Mouse (Mus musculus) liver (tissue): ENCODE data around the gene Gm10188.

Experiments
- DNase-seq: peaks from one replicate; pipeline ENCODE4 v3.0.0-alpha.2; 2020; ENCODE audit warnings: mixed read lengths

The Gm10188 gene

DNA sequence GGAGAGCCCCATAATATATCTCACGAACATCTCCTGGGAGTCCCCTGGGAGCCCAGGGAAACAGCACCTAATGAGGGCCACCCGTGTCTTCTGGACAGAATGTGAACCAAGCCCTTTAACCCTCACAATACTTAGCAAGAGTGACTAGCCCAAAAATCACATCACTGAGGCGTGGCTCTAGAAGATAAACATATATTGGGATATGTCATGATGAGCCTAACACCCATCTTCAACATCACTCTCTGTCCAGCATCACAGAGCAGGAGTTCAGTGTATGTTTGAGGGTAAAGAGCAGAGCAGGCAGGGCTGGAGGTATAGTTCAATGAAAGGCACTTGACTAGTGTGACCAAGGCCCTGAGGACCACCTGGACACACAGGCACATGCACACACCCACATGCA is at the start of gene Gm10188:
Gene Gm10188, minus strand, starts transcription at position 101 of the 400 bp plus-strand sequence.
- no peak for DNase-seq

DNA sequence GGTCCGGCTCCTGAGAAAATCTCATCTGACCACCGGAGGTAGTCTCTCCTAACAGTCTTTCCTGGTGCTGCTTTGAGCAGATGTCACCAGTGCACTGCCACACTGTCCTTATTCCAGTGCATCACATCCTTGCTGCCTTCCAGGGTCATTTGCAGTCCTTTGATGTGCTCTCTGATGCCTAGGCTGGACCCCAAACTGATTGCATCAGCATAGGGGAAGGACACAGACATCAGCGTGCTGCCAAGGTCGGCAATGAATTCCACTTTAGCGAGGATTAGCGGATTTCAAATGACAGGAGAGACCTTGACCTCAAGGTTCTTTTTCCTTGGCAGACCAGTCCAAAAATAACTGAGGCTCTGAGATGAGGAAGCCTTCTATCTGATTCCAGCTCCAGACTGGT is 47.6 kb upstream of the Gm10188 start:
- no peak for DNase-seq

DNA sequence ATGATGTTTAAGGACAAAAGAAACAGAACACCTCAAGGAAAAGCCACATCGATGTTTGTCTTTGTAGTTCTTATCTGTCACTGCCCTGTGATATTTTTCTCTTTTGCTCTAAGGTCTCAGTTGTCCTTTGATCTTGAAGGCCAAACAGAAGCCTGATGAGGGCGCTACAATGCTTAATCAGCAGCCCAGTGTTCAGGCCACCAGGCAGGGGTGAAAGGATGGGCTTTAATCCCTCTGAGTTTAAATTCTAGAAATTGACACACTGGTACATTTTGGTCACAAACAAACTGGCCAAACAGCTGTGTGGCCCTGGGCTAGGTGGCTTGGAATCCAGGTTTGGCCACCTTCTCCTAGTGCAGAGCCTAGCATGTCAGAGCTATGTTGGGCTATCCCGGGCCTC is 47.1 kb upstream of the Gm10188 start:
- DNase-seq: no peak

DNA sequence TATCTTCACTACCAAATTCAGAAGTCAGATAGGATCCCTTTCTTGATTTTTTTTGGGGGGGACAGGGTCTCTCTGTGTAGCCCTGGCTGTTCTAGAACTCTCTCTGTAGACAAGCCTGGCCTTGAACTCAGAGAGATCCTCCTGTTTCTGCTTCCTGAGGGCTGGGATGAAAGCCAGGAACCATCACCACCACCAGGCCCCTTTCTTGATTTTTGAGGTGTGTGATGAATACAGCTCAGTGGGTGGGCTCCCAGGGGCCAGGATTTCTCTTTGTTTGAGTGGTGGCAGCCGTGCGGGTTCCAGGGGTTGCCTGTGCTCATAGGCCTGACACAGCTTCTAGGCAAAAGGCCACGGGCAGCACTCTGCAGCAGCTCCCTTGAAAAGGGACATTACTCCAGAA is 41.7 kb upstream of the Gm10188 start:
- DNase-seq: no peak

DNA sequence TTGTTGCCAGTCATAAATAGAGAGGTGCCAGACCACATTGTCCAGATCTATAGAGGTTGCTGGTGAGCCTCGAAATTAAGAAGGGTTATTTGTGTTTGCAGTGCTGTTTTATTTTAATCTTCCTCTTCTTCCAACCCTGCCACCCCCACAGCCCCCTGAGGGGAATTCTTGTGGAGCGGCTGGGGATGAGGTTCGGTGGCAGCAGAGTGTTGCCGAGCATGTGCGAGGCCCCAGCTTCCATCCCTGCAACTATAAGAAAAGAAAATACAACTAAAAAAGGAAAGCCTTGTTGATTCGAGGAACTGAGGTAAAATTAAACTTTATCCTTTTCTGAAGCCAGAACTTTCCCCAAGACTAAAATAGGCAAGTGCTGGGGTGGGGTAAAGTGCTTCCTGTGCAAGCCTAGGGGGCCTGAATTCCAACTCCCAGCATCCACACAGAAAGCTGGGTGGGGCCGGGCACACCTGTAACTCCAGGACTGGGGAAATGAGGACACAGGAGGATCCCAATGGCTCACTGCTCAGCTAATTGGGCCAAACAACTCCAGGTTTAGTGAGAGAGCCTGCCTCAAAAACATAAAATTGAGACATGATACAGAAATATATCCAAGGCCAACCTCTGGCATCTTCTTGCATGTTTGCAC is 39.0 kb upstream of the Gm10188 start:
- DNase-seq: no peak

DNA sequence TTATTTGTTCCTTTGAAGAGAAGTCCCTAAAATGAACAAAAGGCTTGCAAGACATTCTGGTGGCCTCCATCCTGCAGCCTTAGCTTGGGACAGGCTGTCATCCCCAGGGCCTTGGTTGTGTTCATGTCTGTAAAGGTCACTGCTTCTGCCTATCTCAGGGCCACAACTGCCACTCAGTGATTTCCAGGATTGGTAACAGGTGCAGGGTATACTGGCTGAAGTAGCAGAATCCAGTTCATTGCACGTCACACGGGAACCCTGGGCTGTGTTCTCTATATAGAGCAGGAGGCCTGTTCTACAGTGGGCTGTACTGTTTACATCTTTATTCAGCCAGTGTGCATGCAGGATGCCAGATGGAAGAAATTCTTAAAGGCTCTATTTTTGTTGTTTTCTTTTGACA is 38.4 kb upstream of the Gm10188 start:
- DNase-seq: no peak

DNA sequence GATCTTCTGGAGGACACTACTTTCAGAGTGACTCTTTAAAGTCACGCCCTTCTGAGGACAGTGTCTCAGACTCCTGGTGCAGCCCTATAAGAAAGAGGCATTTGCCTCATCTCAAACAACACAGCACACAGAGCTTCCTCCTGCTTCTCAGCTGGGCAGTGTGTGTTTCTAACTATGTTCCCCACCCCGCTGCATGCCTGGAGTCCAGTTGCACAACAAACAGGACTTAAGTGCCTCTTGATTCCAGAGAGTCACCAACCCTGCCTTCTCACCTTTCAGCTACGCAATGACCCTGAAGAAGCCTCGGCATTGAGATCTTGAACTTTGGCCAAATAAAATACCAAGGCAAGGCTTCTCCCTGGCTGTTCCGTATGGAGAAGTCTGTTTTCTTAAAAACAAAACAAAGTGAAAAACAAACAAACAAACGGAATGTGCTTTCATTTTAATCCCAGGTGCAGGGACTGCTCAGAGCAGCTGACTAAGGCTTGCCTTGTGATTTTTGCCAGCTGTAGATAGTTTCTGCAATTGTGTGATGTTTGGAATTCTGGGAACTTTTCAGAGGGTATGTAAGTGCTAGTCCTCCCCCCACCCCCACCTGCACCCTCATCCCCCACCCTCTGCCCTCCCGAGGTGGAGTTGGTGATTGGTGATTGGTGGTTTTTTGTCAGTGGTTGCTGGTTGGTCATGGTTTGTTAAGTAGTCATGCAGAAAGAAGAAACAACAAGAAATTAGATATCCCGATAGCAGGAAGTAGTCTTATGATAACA is 37.4 kb upstream of the Gm10188 start:
- no peak for DNase-seq

DNA sequence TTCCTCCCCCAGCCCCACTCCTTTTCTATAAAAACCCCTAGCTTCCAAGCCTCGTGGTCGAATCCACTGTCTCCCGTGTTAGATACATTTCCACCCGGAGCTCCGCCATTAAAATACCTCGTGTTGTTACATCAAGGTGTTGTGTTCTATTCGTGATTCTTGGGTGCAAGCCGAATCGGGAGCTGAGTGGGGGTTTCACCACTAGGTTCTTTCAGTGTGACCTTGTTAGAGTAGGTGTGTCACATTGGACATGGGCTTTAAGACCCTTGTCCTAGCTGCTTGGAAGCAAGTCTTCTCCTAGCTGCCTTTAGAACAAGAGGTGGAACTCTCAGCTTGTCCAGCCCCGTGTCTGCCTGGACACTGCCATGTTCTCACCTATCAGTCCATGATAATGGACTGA is 36.4 kb upstream of the Gm10188 start:
- no peak for DNase-seq

DNA sequence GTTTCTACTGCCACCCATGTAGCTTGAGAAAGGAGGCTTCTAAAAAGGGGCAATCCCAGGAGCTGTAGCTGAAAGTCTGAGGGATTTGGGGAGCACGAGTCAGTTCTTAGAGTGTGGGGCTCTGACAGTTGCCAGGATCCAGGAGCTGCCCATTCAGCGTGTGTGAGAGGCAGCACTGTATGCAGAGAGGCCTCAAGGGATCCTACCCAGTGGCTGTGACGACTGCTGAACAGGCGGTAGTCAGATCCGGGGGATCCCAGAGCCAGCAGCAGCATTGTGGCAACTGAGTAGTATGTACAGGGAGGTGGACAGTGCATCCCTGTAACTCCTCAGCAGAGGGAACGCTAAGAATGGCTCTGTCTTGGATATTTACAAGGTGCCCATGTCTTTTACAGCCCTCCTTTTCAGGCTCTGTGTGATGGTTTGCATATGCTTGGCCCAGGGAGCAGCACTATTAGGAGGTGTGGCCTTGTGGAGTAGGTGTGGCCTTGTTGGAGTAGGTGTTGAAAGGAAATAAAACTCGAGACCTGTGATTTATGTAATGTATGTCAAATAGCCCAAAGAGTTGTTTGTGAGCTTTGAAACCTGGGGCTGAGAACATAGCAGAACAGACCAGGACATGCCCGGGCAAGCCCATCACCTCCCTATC is 35.8 kb upstream of the Gm10188 start:
- DNase-seq: peak; percentile 14

DNA sequence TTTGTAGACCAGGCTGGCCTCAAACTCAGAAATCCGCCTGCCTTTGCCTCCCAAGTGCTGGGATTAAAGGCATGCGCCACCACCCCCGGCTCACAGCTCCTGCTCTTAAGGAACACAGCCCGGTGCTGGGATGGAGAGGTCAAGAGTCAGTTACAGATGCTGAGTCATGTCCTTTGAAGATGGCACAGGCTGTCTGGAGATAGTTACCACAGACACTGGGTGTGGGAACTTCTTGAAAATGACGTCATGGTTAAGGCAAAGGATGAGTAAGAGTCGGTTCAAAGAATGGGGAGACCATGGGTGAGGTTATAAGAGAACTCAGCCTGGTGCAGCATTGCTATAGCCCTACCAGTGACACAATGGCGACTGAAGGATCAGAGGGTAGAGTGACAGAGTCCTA is 35.0 kb upstream of the Gm10188 start:
- peak; percentile 69 for DNase-seq

DNA sequence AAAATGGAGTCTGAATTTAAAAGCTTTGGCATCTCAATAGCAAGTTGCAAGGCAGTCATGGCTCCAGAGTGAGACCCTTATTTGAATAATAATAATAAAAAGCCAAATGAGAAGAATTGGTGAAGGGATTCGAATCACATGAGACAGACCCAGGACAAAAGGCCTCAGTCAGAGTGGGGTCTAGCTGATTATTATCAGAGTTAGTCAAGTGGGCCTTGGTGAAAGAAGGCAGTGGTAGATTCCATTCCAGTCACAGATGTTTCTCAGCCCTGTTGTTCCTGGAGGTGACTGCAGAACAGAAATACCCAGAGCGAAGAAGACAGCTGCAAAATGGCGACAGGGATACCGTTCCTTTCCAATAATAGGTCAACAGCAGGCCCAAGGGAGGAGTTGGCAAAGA is 34.1 kb upstream of the Gm10188 start:
- DNase-seq: no peak

DNA sequence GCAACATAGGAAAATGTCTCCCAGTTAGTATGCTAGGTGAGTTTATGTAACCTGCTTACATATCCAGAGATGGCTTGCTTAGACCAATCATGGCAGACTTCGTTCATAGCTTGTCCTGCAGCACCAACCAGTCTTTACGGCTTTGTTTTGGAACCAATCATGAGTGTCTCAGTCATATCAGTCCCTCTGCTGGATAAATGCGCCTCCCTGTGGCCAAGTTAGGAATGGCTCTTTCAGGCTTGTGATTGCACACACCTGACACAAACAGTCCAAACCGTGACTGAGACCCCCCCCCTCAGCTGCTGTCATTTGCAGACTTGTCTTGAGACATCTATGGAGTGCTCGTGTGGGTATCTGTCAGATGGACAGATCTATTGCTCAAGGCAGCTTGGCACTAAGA is 31.5 kb upstream of the Gm10188 start:
- DNase-seq: peak; percentile 58

DNA sequence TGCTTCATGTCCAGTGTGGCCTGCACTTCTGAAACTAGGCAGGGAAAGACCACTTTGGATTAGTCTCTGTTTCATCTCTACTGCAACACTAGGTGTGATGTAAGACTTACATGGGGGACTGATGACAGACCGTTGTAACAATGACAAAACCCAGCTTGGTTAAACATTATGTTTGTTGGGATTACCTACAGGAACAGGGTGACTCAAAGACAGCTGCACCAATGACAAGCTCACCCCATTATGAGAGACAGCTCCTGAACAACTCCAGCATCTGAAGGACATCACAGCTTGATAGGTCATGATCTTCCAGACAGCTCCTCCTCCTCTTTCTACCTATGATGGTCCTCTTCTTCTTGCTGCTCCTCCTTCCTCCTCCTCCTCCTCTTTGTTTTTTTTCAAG is 30.8 kb upstream of the Gm10188 start:
- no peak for DNase-seq

DNA sequence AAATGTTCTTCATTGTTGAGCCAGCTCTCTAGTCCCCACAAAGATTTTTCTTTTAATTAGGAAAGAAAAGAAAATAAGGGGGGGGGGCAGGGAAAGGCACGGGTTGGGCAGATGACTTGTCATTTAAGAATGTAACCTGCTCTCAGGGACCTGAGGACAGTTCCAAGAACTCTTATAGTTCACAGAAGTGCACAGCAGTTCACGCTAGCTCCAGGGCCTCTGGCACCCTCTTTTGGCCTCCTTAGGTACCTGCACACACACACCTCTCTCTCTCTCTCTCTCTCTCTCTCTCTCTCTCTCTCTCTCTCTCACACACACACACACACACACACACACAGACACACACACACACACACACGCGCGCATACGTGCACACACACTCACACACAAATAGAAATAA is 24.9 kb upstream of the Gm10188 start:
- no peak for DNase-seq

DNA sequence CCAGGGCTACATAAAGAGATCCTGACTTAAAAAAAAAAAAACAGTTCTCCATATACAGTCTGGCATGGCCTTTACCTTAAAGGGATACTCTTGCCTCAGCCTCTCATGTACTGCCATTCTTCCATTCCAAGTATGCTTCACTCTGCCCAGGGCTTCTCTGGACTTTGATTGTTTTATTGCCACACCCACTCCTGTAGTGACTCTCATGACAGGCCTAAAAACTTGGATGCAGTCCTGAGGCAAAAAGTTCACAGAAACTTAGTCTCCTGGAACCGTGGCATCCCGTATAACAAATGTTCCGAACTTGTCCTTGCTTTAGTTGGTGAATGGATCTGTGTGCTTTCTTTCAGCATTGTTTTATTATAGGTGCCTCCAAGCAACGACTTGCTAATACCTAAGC is 17.1 kb upstream of the Gm10188 start:
- DNase-seq: no peak

DNA sequence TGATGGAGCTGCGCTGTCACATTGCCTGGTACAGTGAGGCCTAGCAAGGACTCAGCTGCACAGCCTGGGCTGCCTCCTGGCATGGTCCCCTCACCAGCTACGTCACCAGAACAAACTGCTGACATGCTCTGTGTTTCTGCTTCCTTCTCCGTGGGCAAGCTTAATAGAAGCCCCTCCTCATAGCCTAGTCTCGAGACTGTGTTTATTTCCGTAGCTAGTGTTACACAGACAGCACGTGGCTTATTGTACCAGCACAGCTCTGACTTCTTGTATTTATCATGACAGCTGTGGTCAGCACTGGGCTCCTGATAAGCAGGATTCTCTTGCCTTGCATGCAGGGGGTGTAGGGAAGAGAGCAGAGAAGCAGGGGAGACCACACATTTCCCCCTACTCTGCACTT is 16.6 kb upstream of the Gm10188 start:
- DNase-seq: peak; percentile 31

DNA sequence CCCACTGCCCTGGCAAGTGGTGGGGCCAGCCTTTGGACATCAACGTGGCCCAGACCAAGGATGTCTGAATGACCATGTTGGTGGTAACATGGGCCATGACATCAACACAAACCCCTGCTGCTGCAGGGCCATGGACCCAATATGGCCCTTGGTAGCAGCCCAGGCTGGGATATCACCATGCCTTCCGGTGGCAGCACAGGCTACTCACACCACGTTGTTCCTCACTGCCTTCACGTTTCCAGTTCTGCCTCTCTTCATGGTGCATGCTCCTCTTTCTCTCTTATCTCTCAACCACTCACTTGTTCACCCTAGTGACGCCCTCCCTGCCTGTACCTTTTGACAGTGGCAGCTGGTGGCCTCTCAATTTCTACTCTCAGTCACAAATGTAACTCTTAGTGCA is 15.4 kb upstream of the Gm10188 start:
- peak; percentile 42 for DNase-seq

DNA sequence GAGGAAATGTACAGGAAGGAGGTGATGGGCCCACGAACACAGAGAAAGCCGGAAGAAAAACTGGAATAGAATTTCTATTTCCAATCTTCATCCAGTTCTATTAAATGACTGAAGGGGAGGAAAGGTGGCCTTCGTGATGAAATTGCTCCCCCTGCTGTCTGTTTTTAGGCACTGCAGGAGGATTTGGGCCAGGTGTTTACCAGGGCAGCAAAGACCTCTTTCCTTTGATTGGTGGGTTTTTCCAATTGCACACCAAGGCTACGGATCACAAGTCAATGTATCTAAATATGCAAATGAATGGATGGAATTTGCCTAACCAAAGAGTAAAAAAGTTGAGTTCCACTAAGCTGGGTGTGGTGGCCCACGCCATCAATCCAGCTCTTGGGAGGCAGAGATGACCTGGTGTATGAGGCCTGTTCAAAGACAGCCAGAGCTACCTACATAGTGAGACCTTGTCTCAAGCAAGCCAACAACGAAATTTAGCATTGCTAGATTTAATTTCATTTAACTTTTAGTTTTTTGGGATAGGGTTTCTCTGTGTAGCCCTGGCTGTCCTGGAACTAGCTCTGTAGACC is 8.1 kb upstream of the Gm10188 start:
- peak; percentile 56 for DNase-seq

DNA sequence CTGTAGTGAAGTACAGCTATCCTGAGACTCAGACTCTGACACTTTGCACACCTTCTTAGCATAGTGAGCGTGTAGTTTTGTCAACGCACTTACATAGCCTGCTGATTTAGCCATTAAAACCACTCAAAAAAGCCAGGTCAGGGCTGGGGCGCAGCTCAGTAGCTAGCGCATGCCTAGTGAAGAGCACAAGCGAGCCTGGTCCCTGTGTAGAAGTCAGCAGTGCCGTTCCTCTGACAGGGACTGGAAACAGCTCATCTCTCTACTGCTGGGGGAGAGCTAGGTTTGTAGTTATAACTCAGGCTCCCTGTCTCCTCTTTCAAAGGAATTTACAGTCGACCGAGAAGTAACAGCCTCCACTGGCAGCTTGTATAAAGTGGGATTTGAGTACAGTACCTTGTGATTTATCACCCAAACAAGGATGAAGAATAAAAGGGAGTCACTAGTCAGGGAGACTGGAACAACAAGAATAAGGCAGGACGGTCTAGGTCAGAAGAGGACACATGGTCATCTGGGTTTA is 5.2 kb upstream of the Gm10188 start:
- no peak for DNase-seq

DNA sequence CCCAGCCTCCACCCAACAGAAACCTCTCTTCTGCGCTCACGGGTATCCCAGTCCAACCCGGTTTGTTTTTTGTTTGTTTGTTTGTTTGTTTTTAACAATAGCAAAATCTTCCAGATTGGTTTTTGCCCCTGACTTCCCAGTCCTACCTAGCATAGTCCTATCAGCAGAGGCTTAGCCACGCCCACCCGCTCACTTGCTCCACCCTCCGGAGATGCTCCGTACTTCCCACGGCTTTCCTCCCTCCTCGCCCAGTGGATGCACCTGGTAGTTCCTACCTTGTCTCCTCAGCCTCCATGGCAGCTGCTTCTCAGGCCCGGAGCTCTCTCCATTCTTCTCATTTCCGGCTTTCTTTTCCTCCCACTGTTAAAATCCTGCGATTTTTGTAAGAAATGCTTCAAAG is 4.0 kb upstream of the Gm10188 start:
- DNase-seq: peak; percentile 58

DNA sequence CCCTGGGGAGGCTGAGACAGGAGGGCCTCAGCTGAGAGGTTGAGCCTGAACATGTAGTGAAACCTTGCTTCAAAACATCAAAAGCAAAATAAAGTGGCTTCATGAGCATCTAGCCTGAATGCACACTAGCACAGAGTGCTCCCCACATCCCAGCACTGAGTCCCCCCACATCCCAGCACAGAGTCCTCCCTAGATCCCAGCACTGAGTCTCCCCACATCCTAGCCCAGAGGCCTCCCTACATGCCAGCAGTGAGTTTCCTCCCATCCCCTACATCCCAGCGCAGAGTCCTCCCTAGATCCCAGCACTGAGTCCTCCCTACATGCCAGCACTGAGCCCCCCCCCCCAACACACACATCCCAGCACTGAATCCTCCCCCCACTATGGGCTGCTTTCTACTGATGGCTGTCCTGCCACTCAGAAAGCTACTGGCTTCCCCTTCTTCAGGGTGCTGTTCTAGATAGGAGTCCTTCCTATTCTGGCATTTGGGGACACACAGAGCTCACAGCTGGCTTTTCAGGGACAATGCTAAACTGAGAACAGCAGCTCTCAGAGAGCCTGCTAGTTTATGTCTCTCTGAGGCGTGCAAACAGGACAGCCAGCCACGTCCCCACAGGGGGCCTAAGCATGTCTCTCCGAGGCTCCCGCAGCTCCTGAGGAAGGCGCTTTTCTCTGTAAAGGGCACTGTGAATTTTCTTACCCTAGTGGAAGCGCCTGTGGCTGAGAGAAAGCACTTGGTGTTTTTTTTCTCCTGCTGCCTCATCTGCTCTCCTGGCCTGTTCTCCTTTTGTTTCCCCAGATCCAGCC is 2.1 kb upstream of the Gm10188 start:
- DNase-seq: no peak

DNA sequence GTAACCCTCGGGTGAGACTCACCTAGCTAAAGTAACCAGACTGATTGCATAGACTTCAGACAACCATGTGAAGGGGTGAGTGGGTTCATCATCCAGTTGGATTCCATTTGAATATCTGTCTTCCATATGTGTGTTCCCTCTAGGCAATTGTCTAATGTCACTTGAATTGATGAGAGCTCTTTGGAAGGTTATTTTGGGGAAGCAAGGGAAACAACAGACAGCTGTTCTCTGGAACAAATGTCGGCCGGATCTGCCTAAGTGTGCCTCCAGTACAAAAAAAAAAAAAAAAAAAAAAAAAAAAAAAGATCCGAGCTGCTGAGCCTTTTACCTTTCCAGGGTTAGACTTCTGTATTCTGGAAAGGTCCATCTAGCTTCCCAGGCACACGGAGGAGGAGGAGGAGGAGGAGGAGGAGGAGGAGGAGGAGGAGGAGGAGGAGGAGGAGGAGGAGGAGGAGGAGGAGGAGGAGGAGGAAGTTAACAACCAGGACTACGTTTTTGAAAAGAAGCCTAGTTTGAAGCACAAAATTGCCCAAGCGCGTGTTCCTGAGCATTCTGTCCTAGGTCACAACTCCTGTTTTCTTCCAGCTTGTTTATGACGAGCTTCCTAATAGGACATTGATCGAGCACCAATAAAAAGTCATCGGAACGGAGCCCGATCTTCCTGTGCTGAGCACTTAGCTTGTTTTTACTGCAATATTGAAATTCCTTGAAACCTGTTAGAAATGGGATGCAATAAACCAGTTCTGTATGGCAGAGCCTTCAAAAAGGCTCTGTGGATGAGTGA is 3.1 kb downstream of the Gm10188 start:
- no peak for DNase-seq
